Mouse (Mus musculus) cortical plate, adult 2 months (tissue): ENCODE measurements around the gene Sumo2.

ENCODE experiments used
- CTCF ChIP-seq: fragments of 200-500 bp; IDR thresholded peaks from 2 replicates; pipeline ENCODE4 v1.5.1; 2011; ENCODE audit warnings: mild to moderate bottlenecking, control low read depth, low read length; ENCODE audit not compliant: insufficient read depth; ENCODE audit errors: extremely low read depth
- POLR2A ChIP-seq: fragments of 200-500 bp; IDR thresholded peaks from 2 replicates; pipeline ENCODE4 v1.6.1; 2011; ENCODE audit warnings: mild to moderate bottlenecking, low read length, control low read depth; ENCODE audit not compliant: insufficient read depth; ENCODE audit errors: extremely low read depth

- TF ChIP-seq POLR2A (no peak), CTCF (no peak)
Measured at GRCm38 (mm10) chr11:115492387-115492786, 43.7 kb downstream of the Sumo2 start.
